ENCODE assay signal across 8 mouse cellular contexts in genomic region chr6:47878593-47878992, GRCm38 (mm10). TPM values are rescaled to one million over a fixed set of nuclear protein-coding genes. Genes with fewer than 3 reads are reported as not detected.
DNase-seq lines count a peak whose midpoint lies in the region; ATAC-seq lines count a peak whose summit lies in the region.

No protein-coding gene starts in this region.

- peak overlapping the region; percentile 99 for H3K27ac ChIP-seq in lung, embryonic 15.5 days
- H3K27ac ChIP-seq in embryonic facial prominence, embryonic 12.5 days, result peak overlapping the region; percentile 98; the same call in 1 of the 2 replicates
- H3K27ac ChIP-seq in intestine, embryonic 15.5 days, result no peak overlapping the region
- H3K27ac ChIP-seq in neural tube, embryonic 14.5 days (ENCODE audit: low read depth, low read length), result peak overlapping the region; percentile 95

- 30% methylated on average over 3 of the region's 3 CpGs for whole genome bisulfite sequencing in lung, embryonic 15.5 days
- 41% methylated on average over 3 of the region's 3 CpGs for WGBS in embryonic facial prominence, embryonic 12.5 days
- WGBS in intestine, embryonic 15.5 days, result 37% methylated on average over 3 of the region's 3 CpGs
- 47% methylated on average over 3 of the region's 3 CpGs for WGBS in neural tube, embryonic 14.5 days

- H3K4me3 ChIP-seq in lung, embryonic 15.5 days, result peak overlapping the region; percentile 96
- peak overlapping the region; percentile 93 for H3K4me3 ChIP-seq in embryonic facial prominence, embryonic 12.5 days
- H3K4me3 ChIP-seq in intestine, embryonic 15.5 days (replicated peaks), result peak overlapping the region; percentile 98
- peak overlapping the region; percentile 96 for H3K4me3 ChIP-seq in neural tube, embryonic 14.5 days (ENCODE audit: low read depth, low read length)

- H3K9me3 ChIP-seq in lung, embryonic 15.5 days, result no peaks in the 10 kb centered on the region
- no peaks in the 10 kb centered on the region for H3K9me3 ChIP-seq in embryonic facial prominence, embryonic 12.5 days
- H3K9me3 ChIP-seq in intestine, embryonic 15.5 days, result no peaks in the 10 kb centered on the region
- H3K9me3 ChIP-seq in neural tube, embryonic 14.5 days (ENCODE audit: control insufficient read depth, low read length), result no peaks in the 10 kb centered on the region

- H3K4me1 ChIP-seq in lung, embryonic 15.5 days, result peaks cover 19% of the 10 kb centered on the region
- peaks cover 10% of the 10 kb centered on the region for H3K4me1 ChIP-seq in embryonic facial prominence, embryonic 12.5 days
- H3K4me1 ChIP-seq in intestine, embryonic 15.5 days (replicated peaks), result peaks cover 15% of the 10 kb centered on the region
- peaks cover 14% of the 10 kb centered on the region for H3K4me1 ChIP-seq in neural tube, embryonic 14.5 days (ENCODE audit: control insufficient read depth, insufficient read depth, low read length)

- H3K4me2 ChIP-seq in lung, embryonic 15.5 days, result peak overlapping the region; percentile 77
- H3K4me2 ChIP-seq in embryonic facial prominence, embryonic 12.5 days (replicated peaks), result peak overlapping the region; percentile 77
- peak overlapping the region; percentile 78 for H3K4me2 ChIP-seq in intestine, embryonic 15.5 days (replicated peaks)
- peak overlapping the region; percentile 97 for H3K4me2 ChIP-seq in neural tube, embryonic 14.5 days (ENCODE audit: low read depth, low read length)

- no peak for DNase-seq in lung, postnatal 25 days (ENCODE audit: low spot score)
- DNase-seq in layer of hippocampus, adult 9-10 months (ENCODE audit: low spot score), result no peak
- DNase-seq in adipocyte (ENCODE audit: low spot score), result no peak
- DNase-seq in urinary bladder, postnatal 36 days (ENCODE audit: low spot score in 2 of 2), result no peak

- no peak for ATAC-seq in lung, embryonic 15.5 days (ENCODE audit: borderline replicate concordance, extremely low read depth, low FRiP score, low TSS enrichment)
- ATAC-seq in embryonic facial prominence, embryonic 12.5 days (ENCODE audit: insufficient number of reproducible peaks, insufficient read depth, low FRiP score, low TSS enrichment), result no peak
- ATAC-seq in intestine, embryonic 15.5 days, result no peak
- no peak for ATAC-seq in neural tube, embryonic 14.5 days (ENCODE audit: low read depth)

- H3K36me3 ChIP-seq in lung, embryonic 15.5 days, result peaks cover 38% of the 10 kb centered on the region
- peaks cover 37% of the 10 kb centered on the region for H3K36me3 ChIP-seq in embryonic facial prominence, embryonic 12.5 days
- peaks cover 23% of the 10 kb centered on the region for H3K36me3 ChIP-seq in intestine, embryonic 15.5 days
- H3K36me3 ChIP-seq in neural tube, embryonic 14.5 days (ENCODE audit: control insufficient read depth, insufficient read depth, low read length), result peaks cover 20% of the 10 kb centered on the region

- H3K27me3 ChIP-seq in lung, embryonic 15.5 days, result no peaks in the 10 kb centered on the region
- H3K27me3 ChIP-seq in embryonic facial prominence, embryonic 12.5 days, result no peaks in the 10 kb centered on the region
- H3K27me3 ChIP-seq in intestine, embryonic 15.5 days (replicated peaks), result no peaks in the 10 kb centered on the region
- no peaks in the 10 kb centered on the region for H3K27me3 ChIP-seq in neural tube, embryonic 14.5 days (ENCODE audit: control insufficient read depth, insufficient read depth, low read length)

- peak overlapping the region; percentile 91 for H3K9ac ChIP-seq in lung, embryonic 15.5 days
- H3K9ac ChIP-seq in embryonic facial prominence, embryonic 12.5 days, result peak overlapping the region; percentile 89
- H3K9ac ChIP-seq in intestine, embryonic 15.5 days, result peak overlapping the region; percentile 96
- peak overlapping the region; percentile 94 for H3K9ac ChIP-seq in neural tube, embryonic 14.5 days (replicated peaks; ENCODE audit: low read depth, low read length)

RNA-seq across cellular contexts. Expression of gene Zfp282, which starts 1.6 kb away (rescaled TPM):
- polyA plus RNA-seq in lung, embryonic 15.5 days (2015; fragmentation: Nextera tagmentation; extraction: Ambion mirVana), result 16.6 and 17.9 TPM in 2 replicates
- 27.1 and 29.2 TPM in 2 replicates for polyA plus RNA-seq in embryonic facial prominence, embryonic 12.5 days (2016; fragmentation: Nextera tagmentation; extraction: Ambion mirVana)
- polyA plus RNA-seq in intestine, embryonic 15.5 days (2015; fragmentation: Nextera tagmentation; extraction: Ambion mirVana), result 12.0 and 12.1 TPM in 2 replicates
- polyA plus RNA-seq in neural tube, embryonic 14.5 days (2014; fragmentation: Nextera tagmentation; extraction: Ambion mirVana), result 15.9 and 18.3 TPM in 2 replicates

RNA-seq across cellular contexts. Expression of gene Zfp212, which starts 41.7 kb away (rescaled TPM):
- 18.0 and 18.6 TPM in 2 replicates for polyA plus RNA-seq in lung, embryonic 15.5 days (2015; fragmentation: Nextera tagmentation; extraction: Ambion mirVana)
- polyA plus RNA-seq in embryonic facial prominence, embryonic 12.5 days (2016; fragmentation: Nextera tagmentation; extraction: Ambion mirVana), result 21.8 and 22.0 TPM in 2 replicates
- polyA plus RNA-seq in intestine, embryonic 15.5 days (2015; fragmentation: Nextera tagmentation; extraction: Ambion mirVana), result 11.8 and 12.4 TPM in 2 replicates
- polyA plus RNA-seq in neural tube, embryonic 14.5 days (2014; fragmentation: Nextera tagmentation; extraction: Ambion mirVana), result 11.7 and 14.8 TPM in 2 replicates

RNA-seq across cellular contexts. Expression of gene Zfp398, which starts 43.1 kb away (rescaled TPM):
- 8.8 and 9.3 TPM in 2 replicates for polyA plus RNA-seq in lung, embryonic 15.5 days (2015; fragmentation: Nextera tagmentation; extraction: Ambion mirVana)
- polyA plus RNA-seq in embryonic facial prominence, embryonic 12.5 days (2016; fragmentation: Nextera tagmentation; extraction: Ambion mirVana), result 11.2 and 12.0 TPM in 2 replicates
- polyA plus RNA-seq in intestine, embryonic 15.5 days (2015; fragmentation: Nextera tagmentation; extraction: Ambion mirVana), result 6.8 and 8.2 TPM in 2 replicates
- 20.1 and 23.1 TPM in 2 replicates for polyA plus RNA-seq in neural tube, embryonic 14.5 days (2014; fragmentation: Nextera tagmentation; extraction: Ambion mirVana)

RNA-seq across cellular contexts. Expression of gene Zfp786, which starts 47.9 kb away (rescaled TPM):
- polyA plus RNA-seq in lung, embryonic 15.5 days (2015; fragmentation: Nextera tagmentation; extraction: Ambion mirVana), result 3.5 and 3.6 TPM in 2 replicates
- 7.9 and 8.0 TPM in 2 replicates for polyA plus RNA-seq in embryonic facial prominence, embryonic 12.5 days (2016; fragmentation: Nextera tagmentation; extraction: Ambion mirVana)
- 2.3 and 2.4 TPM in 2 replicates for polyA plus RNA-seq in intestine, embryonic 15.5 days (2015; fragmentation: Nextera tagmentation; extraction: Ambion mirVana)
- polyA plus RNA-seq in neural tube, embryonic 14.5 days (2014; fragmentation: Nextera tagmentation; extraction: Ambion mirVana), result 17.7 and 18.4 TPM in 2 replicates
